Comparison of ENCODE assay signal across 8 mouse cellular contexts in the genomic region with DNA sequence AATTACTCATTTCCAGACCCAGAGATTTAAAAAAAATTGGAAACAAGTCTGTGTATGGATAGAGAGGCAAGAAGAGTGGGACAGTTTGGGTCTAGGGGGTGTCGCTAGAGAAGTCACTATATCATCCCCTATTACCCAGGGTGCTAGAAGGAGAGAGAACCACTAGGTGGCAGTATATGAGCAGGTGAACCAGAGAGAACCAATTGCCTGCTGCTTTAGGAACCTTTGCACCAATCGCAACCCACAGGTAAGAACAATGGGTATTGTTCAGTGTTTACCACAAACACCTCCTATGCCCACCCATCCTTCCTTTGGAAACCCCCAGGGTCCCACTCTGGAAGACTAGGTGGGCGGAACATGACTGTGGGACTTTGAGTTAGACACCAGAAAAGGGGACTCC. TPM values are rescaled to one million over a fixed set of nuclear protein-coding genes. Genes with fewer than 3 reads are reported as not detected.
DNase-seq lines count a peak whose midpoint lies in the region; ATAC-seq and TF ChIP-seq lines count a peak whose summit lies in the region.

No protein-coding gene starts in this region.

- peak; percentile 52; the same call in 1 of the 2 replicates for ATAC-seq in embryonic facial prominence, embryonic 11.5 days (replicated peaks; ENCODE audit: insufficient number of reproducible peaks, low FRiP score, low TSS enrichment, low read depth)
- no peak for ATAC-seq in neural tube, embryonic 15.5 days (ENCODE audit: low FRiP score)

- H3K9me3 ChIP-seq in embryonic facial prominence, embryonic 11.5 days (replicated peaks; ENCODE audit: control insufficient read depth, low read length): no peaks in the 10 kb centered on the region
- 0 out of 2 replicates have a peak, but pooled peaks cover 3% of the 10 kb centered on the region for H3K9me3 ChIP-seq in embryonic facial prominence, embryonic 10.5 days
- H3K9me3 ChIP-seq in neural tube, embryonic 15.5 days (replicated peaks): no peaks in the 10 kb centered on the region

- no peak overlapping the region for H3K4me2 ChIP-seq in embryonic facial prominence, embryonic 11.5 days (ENCODE audit: low read depth, low read length)
- H3K4me2 ChIP-seq in neural tube, embryonic 15.5 days: no peak overlapping the region

- H3K9ac ChIP-seq in embryonic facial prominence, embryonic 11.5 days (replicated peaks; ENCODE audit: low read length): no peak overlapping the region
- no peak overlapping the region for H3K9ac ChIP-seq in neural tube, embryonic 15.5 days (replicated peaks)

- no peak overlapping the region for H3K27ac ChIP-seq in embryonic facial prominence, embryonic 11.5 days (replicated peaks; ENCODE audit: low read depth, low read length)
- no peak overlapping the region for H3K27ac ChIP-seq in embryonic facial prominence, embryonic 10.5 days (replicated peaks)
- H3K27ac ChIP-seq in neural tube, embryonic 15.5 days (replicated peaks): 0 out of 2 replicates have a peak overlapping the region, but pooled peaks have one; percentile 23
- no peak overlapping the region for H3K27ac ChIP-seq in cerebellum, adult 2 months (ENCODE audit: insufficient read depth, low read length)

- DNase-seq in embryonic facial prominence, embryonic 11.5 days (ENCODE audit: low spot score): peak; percentile 74
- no peak for DNase-seq in embryonic facial prominence, embryonic 10.5 days (ENCODE audit: low spot score)
- no peak for DNase-seq in neural tube, embryonic 10.5 days (ENCODE audit: extremely low spot score, low spot score)
- DNase-seq in cerebellum, adult 2 months: peak in 1 of 2 experiments; percentile 73
- DNase-seq in induced T-regulatory cell, adult 2 months (ENCODE audit: low read depth): peak; percentile 88
- peak; percentile 90 for DNase-seq in lung, postnatal 36 days
- no peak for DNase-seq in ovary, postnatal 14 days (ENCODE audit: low spot score)

- 40% methylated on average over 3 of the region's 3 CpGs for WGBS in embryonic facial prominence, embryonic 11.5 days
- 43% methylated on average over 3 of the region's 3 CpGs for WGBS in embryonic facial prominence, embryonic 10.5 days
- 46% methylated on average over 3 of the region's 3 CpGs for whole genome bisulfite sequencing in neural tube, embryonic 15.5 days
- WGBS in cerebellum, adult 2 months: 41% methylated on average over 3 of the region's 3 CpGs

- TF ChIP-seq POLR2A in cerebellum, adult 2 months (IDR thresholded peaks at IDR 0.05; ENCODE audit: borderline replicate concordance, insufficient read depth, low read length): no peak

- H3K27me3 ChIP-seq in embryonic facial prominence, embryonic 11.5 days (ENCODE audit: control insufficient read depth, insufficient read depth, low read length): no peaks in the 10 kb centered on the region
- no peaks in the 10 kb centered on the region for H3K27me3 ChIP-seq in embryonic facial prominence, embryonic 10.5 days (replicated peaks; ENCODE audit: low read depth, poor library complexity, severe bottlenecking)
- no peaks in the 10 kb centered on the region for H3K27me3 ChIP-seq in neural tube, embryonic 15.5 days (replicated peaks)
- no peaks in the 10 kb centered on the region for H3K27me3 ChIP-seq in cerebellum, adult 2 months (ENCODE audit: control insufficient read depth, insufficient read depth, low read length)

- H3K4me3 ChIP-seq in embryonic facial prominence, embryonic 11.5 days (ENCODE audit: low read depth, low read length): no peak overlapping the region
- H3K4me3 ChIP-seq in embryonic facial prominence, embryonic 10.5 days: no peak overlapping the region
- no peak overlapping the region for H3K4me3 ChIP-seq in neural tube, embryonic 15.5 days (replicated peaks)
- H3K4me3 ChIP-seq in cerebellum, adult 2 months (replicated peaks; ENCODE audit: insufficient read depth, low read depth, low read length): no peak overlapping the region

- H3K36me3 ChIP-seq in embryonic facial prominence, embryonic 11.5 days (replicated peaks; ENCODE audit: control insufficient read depth, insufficient read depth, low read depth, low read length): no peaks in the 10 kb centered on the region; the same call in 1 of the 2 replicates
- H3K36me3 ChIP-seq in embryonic facial prominence, embryonic 10.5 days (replicated peaks): no peaks in the 10 kb centered on the region
- no peaks in the 10 kb centered on the region for H3K36me3 ChIP-seq in neural tube, embryonic 15.5 days

- TF ChIP-seq CTCF in cerebellum, adult 2 months (IDR thresholded peaks at IDR 0.05; ENCODE audit: borderline replicate concordance, insufficient read depth, low read depth, low read length): peak; percentile 75

- H3K4me1 ChIP-seq in embryonic facial prominence, embryonic 11.5 days (ENCODE audit: control insufficient read depth, insufficient read depth, low read length): no peaks in the 10 kb centered on the region
- H3K4me1 ChIP-seq in embryonic facial prominence, embryonic 10.5 days: peaks cover 14% of the 10 kb centered on the region
- H3K4me1 ChIP-seq in neural tube, embryonic 15.5 days: peaks cover 34% of the 10 kb centered on the region
- H3K4me1 ChIP-seq in cerebellum, adult 2 months (ENCODE audit: control insufficient read depth, insufficient read depth, low read length): peaks cover 10% of the 10 kb centered on the region

RNA-seq across cellular contexts. Expression of a gene that starts 17.3 kb away (rescaled TPM):
- polyA plus RNA-seq in embryonic facial prominence, embryonic 11.5 days (2014; fragmentation: Nextera tagmentation; extraction: Ambion mirVana): 9.8 and 10.4 TPM in 2 replicates
- 22.4 and 25.5 TPM in 2 replicates for polyA plus RNA-seq in embryonic facial prominence, embryonic 10.5 days (2016; fragmentation: Nextera tagmentation; extraction: Ambion mirVana)
- 70.4 and 81.7 TPM in 2 replicates for polyA plus RNA-seq in neural tube, embryonic 15.5 days (2015; fragmentation: Nextera tagmentation; extraction: Ambion mirVana)
- 38.5 and 38.9 TPM in 2 replicates for polyA plus RNA-seq in cerebellum, adult 2 months (2012; rRNA removed)

RNA-seq across cellular contexts. Expression of a gene that starts 28.9 kb away (rescaled TPM):
- polyA plus RNA-seq in embryonic facial prominence, embryonic 11.5 days (2014; fragmentation: Nextera tagmentation; extraction: Ambion mirVana): 160 and 179 TPM in 2 replicates
- 201 and 213 TPM in 2 replicates for polyA plus RNA-seq in embryonic facial prominence, embryonic 10.5 days (2016; fragmentation: Nextera tagmentation; extraction: Ambion mirVana)
- 60.9 and 69.5 TPM in 2 replicates for polyA plus RNA-seq in neural tube, embryonic 15.5 days (2015; fragmentation: Nextera tagmentation; extraction: Ambion mirVana)
- 37.9 and 40.7 TPM in 2 replicates for polyA plus RNA-seq in cerebellum, adult 2 months (2012; rRNA removed)

Comparison
In these comparisons a context has a peak if more than half of its experiments do, and no peak if none do; other contexts are left out.
1. DNase-seq: peak in embryonic facial prominence, embryonic 11.5 days (single experiment), induced T-regulatory cell, adult 2 months (single experiment) and lung, postnatal 36 days (single experiment); none in embryonic facial prominence, embryonic 10.5 days (single experiment), neural tube, embryonic 10.5 days (single experiment) and ovary, postnatal 14 days (single experiment).